Mouse (Mus musculus): ENCODE data around the gene Cbfa2t3.
"Not testable (repeated sequence)": the region's sequence is repeated elsewhere in the genome, so short reads cannot be mapped to it uniquely, and the experiment has no call there.

The Cbfa2t3 gene

GRCm38 (mm10) chr8:122642071-122642470, 56.8 kb downstream of the Cbfa2t3 start:
- DNase-seq (ENCODE audit: extremely low read depth, insufficient read length, low spot score), result peak; percentile 30

- DNase-seq (ENCODE audit: extremely low read depth, insufficient read length, low spot score), result no peak
Observed at GRCm38 (mm10) chr8:122641406-122641805, 57.5 kb downstream of the Cbfa2t3 start.

- DNase-seq (ENCODE audit: extremely low read depth, insufficient read length, low spot score), result no peak
Observed at GRCm38 (mm10) chr8:122640825-122641224, 58.1 kb downstream of the Cbfa2t3 start.

GRCm38 (mm10) chr8:122639521-122640248, 59.2 kb downstream of the Cbfa2t3 start:
- DNase-seq (ENCODE audit: extremely low read depth, insufficient read length, low spot score), result no peak

GRCm38 (mm10) chr8:122638601-122639000, 60.3 kb downstream of the Cbfa2t3 start:
- DNase-seq (ENCODE audit: extremely low read depth, insufficient read length, low spot score), result no peak

GRCm38 (mm10) chr8:122637230-122637629, 61.7 kb downstream of the Cbfa2t3 start:
- DNase-seq (ENCODE audit: extremely low read depth, insufficient read length, low spot score), result no peak

- no peak for DNase-seq (ENCODE audit: extremely low read depth, insufficient read length, low spot score)
Observed at GRCm38 (mm10) chr8:122636803-122637175, 62.1 kb downstream of the Cbfa2t3 start.

GRCm38 (mm10) chr8:122635878-122636802, 62.8 kb downstream of the Cbfa2t3 start:
- DNase-seq (ENCODE audit: extremely low read depth, insufficient read length, low spot score), result no peak

GRCm38 (mm10) chr8:122633205-122633604, 65.7 kb downstream of the Cbfa2t3 start:
- DNase-seq (ENCODE audit: extremely low read depth, insufficient read length, low spot score), result no peak

- DNase-seq (ENCODE audit: extremely low read depth, insufficient read length, low spot score), result not testable (repeated sequence)
Observed at GRCm38 (mm10) chr8:122632134-122632533, 66.8 kb downstream of the Cbfa2t3 start.

GRCm38 (mm10) chr8:122630696-122631095, 68.2 kb downstream of the Cbfa2t3 start:
- no peak for DNase-seq (ENCODE audit: extremely low read depth, insufficient read length, low spot score)

- no peak for DNase-seq (ENCODE audit: extremely low read depth, insufficient read length, low spot score)
Observed at GRCm38 (mm10) chr8:122629388-122629787, 69.5 kb downstream of the Cbfa2t3 start.

- DNase-seq (ENCODE audit: extremely low read depth, insufficient read length, low spot score), result no peak
Observed at GRCm38 (mm10) chr8:122626896-122627295, 72.0 kb downstream of the Cbfa2t3 start.

GRCm38 (mm10) chr8:122625811-122626210, 73.1 kb downstream of the Cbfa2t3 start:
- no peak for DNase-seq (ENCODE audit: extremely low read depth, insufficient read length, low spot score)

- no peak for DNase-seq (ENCODE audit: extremely low read depth, insufficient read length, low spot score)
Observed at GRCm38 (mm10) chr8:122624653-122625052, 74.3 kb downstream of the Cbfa2t3 start.

- DNase-seq (ENCODE audit: extremely low read depth, insufficient read length, low spot score), result no peak
Observed at GRCm38 (mm10) chr8:122623844-122624642, 74.9 kb downstream of the Cbfa2t3 start.

- no peak for DNase-seq (ENCODE audit: extremely low read depth, insufficient read length, low spot score)
Observed at GRCm38 (mm10) chr8:122622727-122623126, 76.2 kb downstream of the Cbfa2t3 start, which contains the start of gene Pabpn1l. Gene Pabpn1l (minus strand): TSS chr8:122622739.

GRCm38 (mm10) chr8:122620446-122620845, 78.5 kb downstream of the Cbfa2t3 start:
- no peak for DNase-seq (ENCODE audit: extremely low read depth, insufficient read length, low spot score)

- no peak for DNase-seq (ENCODE audit: extremely low read depth, insufficient read length, low spot score)
Observed at GRCm38 (mm10) chr8:122618660-122619378, 80.1 kb downstream of the Cbfa2t3 start.

GRCm38 (mm10) chr8:122617947-122618546, 80.9 kb downstream of the Cbfa2t3 start:
- no peak for DNase-seq (ENCODE audit: extremely low read depth, insufficient read length, low spot score)
